Mouse (Mus musculus) liver, embryonic 14.5 days (tissue): Measurements from ENCODE around the gene Defb43. TPM values are rescaled to one million over a fixed set of nuclear protein-coding genes. Genes with fewer than 3 reads are reported as not detected.

Experiments
- ATAC-seq: fragments of 200-750 bp; cut with Nextera tagmentation; 2 replicates; pipeline ENCODE4 v1.8.0; 2017; ENCODE audit warnings: moderate number of reproducible peaks, mild to moderate bottlenecking, moderate library complexity; ENCODE audit not compliant: insufficient read depth
- DNase-seq, 3 experiments: peaks; one replicate each; pipeline ENCODE4 v3.0.0-alpha.2; 2012 to 2013; ENCODE audit warnings: low read depth in 3 of 3, low spot score in 3 of 3
- H3K27ac ChIP-seq: fragments of 300-500 bp; sonication (generic); 2 replicates; pipeline ENCODE4 v1.5.1; 2014; ENCODE audit warnings: moderate library complexity, mild to moderate bottlenecking, control low read depth, inconsistent platforms
- H3K27me3 ChIP-seq: fragments of 300-500 bp; sonication (generic); 2 replicates; pipeline ENCODE4 v1.6.1; 2014; ENCODE audit warnings: mild to moderate bottlenecking, low read length, moderate library complexity; ENCODE audit not compliant: control insufficient read depth, insufficient read depth
- H3K36me3 ChIP-seq: fragments of 300-500 bp; sonication (generic); replicated peaks from 2 replicates; pipeline ENCODE4 v1.6.1; 2014; ENCODE audit warnings: low read depth; ENCODE audit not compliant: control insufficient read depth, insufficient read depth
- H3K4me1 ChIP-seq, 2 experiments: fragments of 200-500 bp in 1 of 2; fragments of 300-500 bp in 1 of 2; sonication (generic) in 1 of 2; replicated peaks; 2 replicates each; pipeline ENCODE4 v1.6.1; 2012 to 2014; ENCODE audit warnings: antibody characterized with exemption in 1 of 2, inconsistent platforms in 1 of 2, low read length in 1 of 2; ENCODE audit not compliant: control insufficient read depth in 2 of 2, insufficient read depth in 2 of 2
- H3K4me2 ChIP-seq: fragments of 300-500 bp; sonication (generic); 2 replicates; pipeline ENCODE4 v1.6.1; 2014; ENCODE audit warnings: low read depth, mild to moderate bottlenecking, control low read depth, moderate library complexity
- H3K4me3 ChIP-seq, 2 experiments: fragments of 200-500 bp in 1 of 2; fragments of 300-500 bp in 1 of 2; sonication (generic) in 1 of 2; 2 replicates each; pipeline ENCODE4 v1.5.1; 2012 to 2014; ENCODE audit warnings: low read depth in 2 of 2, low read length in 2 of 2, mild to moderate bottlenecking in 2 of 2, control low read depth in 1 of 2, inconsistent platforms in 1 of 2, moderate library complexity in 1 of 2; ENCODE audit not compliant: insufficient read depth in 1 of 2
- H3K9ac ChIP-seq: fragments of 300-500 bp; sonication (generic); replicated peaks from 2 replicates; pipeline ENCODE4 v1.6.1; 2014; ENCODE audit warnings: mild to moderate bottlenecking, control low read depth, moderate library complexity
- H3K9me3 ChIP-seq: fragments of 300-500 bp; sonication (generic); 2 replicates; pipeline ENCODE4 v1.6.1; 2016; ENCODE audit warnings: low read length, mixed read lengths; ENCODE audit not compliant: control insufficient read depth
- CTCF ChIP-seq: IDR thresholded peaks from 2 replicates; pipeline ENCODE4 v1.5.1; 2016; ENCODE audit warnings: antibody characterized with exemption, low read depth, control low read depth
- EP300 ChIP-seq: IDR thresholded peaks from 2 replicates; pipeline ENCODE4 v1.6.1; 2016; ENCODE audit warnings: antibody characterized with exemption, low read depth
- WGBS: fragments of 180-500 bp; shearing (Covaris S2); extraction: QIAGEN DNeasy Blood & Tissue Kit; methylation state at CpG from one replicate; pipeline ENCODE4 v1.1.7; 2014; ENCODE audit not compliant: insufficient replicate concordance; 5-methylcytosine and 5-hydroxymethylcytosine counted together
- polyA plus RNA-seq, 2 experiments: library from polyadenylated mRNA; depleted of rRNA in 1 of 2; stranded (reverse) in 1 of 2; unstranded in 1 of 2; fragments of >200 nt; fragmentation: Nextera tagmentation in 1 of 2; extraction: Ambion mirVana in 1 of 2; gene quantifications; 2 replicates each; pipeline versions ENCODE4 v1.2.1 to v1.2.3; 2012 to 2014

Gene Defb43
- polyA plus RNA-seq, 2 experiments, result not detected

GRCm38 (mm10) chr14:62979815-62980214 lies 31.8 kb upstream of the Defb43 start:
- Histone ChIP-seq H3K27ac (no peak overlapping the region), H3K27me3 (no peaks in the 10 kb centered on the region), H3K36me3 (no peaks in the 10 kb centered on the region), H3K9me3 (no peaks in the 10 kb centered on the region), H3K4me2 (no peak overlapping the region), H3K9ac (no peak overlapping the region), H3K4me3 (no peak overlapping the region), H3K4me1 (no peaks in the 10 kb centered on the region; a peak in 1 of 4 replicates)
- no peak for TF ChIP-seq EP300
- TF ChIP-seq CTCF, result no peak
- 22% methylated on average over 1 of the region's 1 CpGs for WGBS
- no peak for DNase-seq
- no peak for ATAC-seq

DNA sequence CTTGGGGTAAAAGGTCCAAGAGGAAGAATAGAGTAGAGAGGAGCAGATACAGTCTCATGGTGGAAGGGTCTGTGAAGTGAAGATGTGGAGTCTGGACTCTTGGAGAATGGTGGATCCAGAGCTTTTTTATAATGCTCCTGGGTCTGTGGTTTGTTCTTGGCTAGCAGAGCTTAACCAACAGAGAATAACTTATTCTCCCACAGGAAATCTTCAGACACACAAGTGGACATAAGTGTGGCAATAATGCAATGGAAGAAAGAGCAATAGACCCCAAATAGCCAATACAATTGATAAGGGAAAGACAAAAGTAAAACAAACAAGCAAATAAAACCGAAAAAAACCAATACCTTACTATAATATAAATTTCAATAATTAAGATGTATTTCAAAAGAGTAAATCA lies 27.2 kb upstream of the Defb43 start, which contains the start of gene Defb48:
Gene Defb48 (minus strand): TSS at position 101 of the 400 bp plus-strand sequence.
- H3K4me2 ChIP-seq, result no peak within 1 kb of the TSS
- no peak for TF ChIP-seq CTCF

DNA sequence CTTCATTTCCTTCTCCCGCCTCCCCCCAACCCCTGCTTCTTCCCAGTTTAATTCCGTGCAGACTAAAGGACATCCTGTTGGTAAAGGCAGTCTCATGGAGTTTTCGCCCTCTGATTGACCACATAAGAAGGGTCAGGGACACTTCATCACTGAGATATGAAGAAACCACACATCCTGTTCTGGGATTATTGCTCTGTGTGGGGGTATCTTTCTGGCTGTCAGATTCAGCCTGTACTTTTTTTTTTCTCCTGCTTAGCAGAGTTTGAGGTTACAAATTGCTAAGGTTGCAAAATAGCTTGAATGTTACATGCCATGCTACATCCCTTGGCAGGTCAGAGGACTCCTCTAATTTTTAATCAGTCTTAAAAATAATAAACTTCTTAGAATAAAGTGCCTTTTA lies 20.3 kb upstream of the Defb43 start:
- TF ChIP-seq EP300, result no peak
- no peak for TF ChIP-seq CTCF
- H3K27me3 ChIP-seq, result no peaks in the 10 kb centered on the region
- no peak for DNase-seq
- H3K36me3 ChIP-seq, result no peaks in the 10 kb centered on the region
- no peaks in the 10 kb centered on the region for H3K9me3 ChIP-seq
- no peak for ATAC-seq
- H3K27ac ChIP-seq, result no peak overlapping the region
- no peak overlapping the region for H3K4me3 ChIP-seq
- H3K4me2 ChIP-seq, result no peak overlapping the region
- H3K4me1 ChIP-seq, result no peaks in the 10 kb centered on the region
- no peak overlapping the region for H3K9ac ChIP-seq
- WGBS, result 18% methylated on average over 3 of the region's 3 CpGs

More for the DNA sequence above, 27.2 kb upstream of the Defb43 start, which contains the start of gene Defb48:
- Histone ChIP-seq H3K4me1 (no peaks in the 10 kb centered on the region; a peak in 1 of 4 replicates), H3K9ac (no peak within 1 kb of the TSS), H3K9me3 (no peaks in the 10 kb centered on the region), H3K27me3 (no peaks in the 10 kb centered on the region), H3K27ac (no peak within 1 kb of the TSS), H3K36me3 (no peaks in the 10 kb centered on the region), H3K4me3 (no peak within 1 kb of the TSS)
- DNase-seq (no peak), ATAC-seq (no peak)
- 26% methylated on average over 1 of the region's 1 CpGs for WGBS

- H3K27me3 ChIP-seq, result no peaks in the 10 kb centered on the region
- DNase-seq, result no peak
- 63% methylated on average over 7 of the region's 7 CpGs for WGBS
- no peaks in the 10 kb centered on the region for H3K36me3 ChIP-seq
- TF ChIP-seq CTCF, result no peak
- H3K9ac ChIP-seq, result no peak overlapping the region
- H3K9me3 ChIP-seq, result no peaks in the 10 kb centered on the region
- no peak overlapping the region for H3K4me3 ChIP-seq
- no peak overlapping the region for H3K27ac ChIP-seq
- no peak for ATAC-seq
- no peaks in the 10 kb centered on the region for H3K4me1 ChIP-seq
- H3K4me2 ChIP-seq, result no peak overlapping the region
These were observed 19.6 kb upstream of the Defb43 start for GRCm38 (mm10) chr14:62991849-62992510.

DNA sequence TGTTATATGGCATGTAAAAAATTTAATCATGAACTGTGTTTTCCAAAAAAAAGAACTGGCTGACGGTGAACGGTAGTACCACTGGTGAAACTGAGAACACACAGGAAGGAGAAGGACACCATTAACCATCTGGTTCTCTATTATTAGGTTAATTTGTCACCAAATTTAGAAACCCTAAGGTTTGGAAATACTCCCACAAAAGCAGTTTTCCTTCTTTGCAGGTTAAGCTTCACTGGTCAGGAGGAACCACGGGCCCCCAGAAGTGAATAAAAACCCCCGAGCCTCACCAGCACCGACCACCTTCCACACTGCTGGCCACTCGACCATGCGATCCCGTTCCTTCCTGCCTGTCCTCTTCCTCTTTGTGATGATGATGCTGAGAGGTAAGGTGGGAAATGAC lies 13.8 kb upstream of the Defb43 start, which contains the start of gene Defb47:
Gene Defb47 (plus strand): TSS at position 301 of the 400 bp plus-strand sequence.
- Histone ChIP-seq H3K27me3 (no peaks in the 10 kb centered on the region), H3K27ac (no peak within 1 kb of the TSS), H3K9me3 (no peaks in the 10 kb centered on the region), H3K4me3 (no peak within 1 kb of the TSS), H3K4me1 (no peaks in the 10 kb centered on the region), H3K9ac (no peak within 1 kb of the TSS), H3K36me3 (no peaks in the 10 kb centered on the region), H3K4me2 (no peak within 1 kb of the TSS)
- DNase-seq, result no peak
- no peak for ATAC-seq
- 59% methylated on average over 8 of the region's 8 CpGs for WGBS
- TF ChIP-seq CTCF, result no peak
- TF ChIP-seq EP300, result no peak
